Mouse (Mus musculus) E14TG2a.4 (cell line): ENCODE measurements around the gene Pigp.

Source experiments
- CTCF ChIP-seq: conservative IDR thresholded peaks from 2 replicates; pipeline ENCODE4 v1.5.1; 2014; ENCODE audit warnings: low read length
- NANOG ChIP-seq: IDR thresholded peaks from 2 replicates; pipeline ENCODE4 v1.6.1; 2014; ENCODE audit warnings: borderline replicate concordance, low read length, mixed read lengths

GRCm38 (mm10) chr16:94402185-94402584, 30.5 kb upstream of the Pigp start:
- TF ChIP-seq CTCF: no peak
- TF ChIP-seq NANOG: no peak
